Mouse (Mus musculus) liver, embryonic 11.5 days (tissue): ENCODE measurements at regions not wholly inside any gene's neighbourhood (a gene's known extent, or its start where the extent isn't known, plus 50 kb on each side); places are given as distances from the start of the nearest gene placed in this dataset.

Experiments used
- ATAC-seq: fragments of 200-750 bp; cut with Nextera tagmentation; replicated peaks from 2 replicates; pipeline ENCODE4 v1.8.0; 2017; ENCODE audit warnings: moderate number of reproducible peaks, mild to moderate bottlenecking, moderate TSS enrichment, moderate library complexity; ENCODE audit not compliant: low FRiP score
- DNase-seq: peaks from one replicate; pipeline ENCODE4 v3.0.0-alpha.2; 2017; ENCODE audit warnings: low spot score
- H3K27ac ChIP-seq: fragments of 300-500 bp; sonication (generic); 2 replicates; pipeline ENCODE4 v1.5.1; 2014; ENCODE audit warnings: mild to moderate bottlenecking, low read depth, low read length, control low read depth
- H3K27me3 ChIP-seq: fragments of 300-500 bp; sonication (generic); replicated peaks from 2 replicates; pipeline ENCODE4 v1.6.1; 2014; ENCODE audit warnings: low read length, mixed read lengths; ENCODE audit not compliant: control insufficient read depth, insufficient read depth
- H3K36me3 ChIP-seq: fragments of 300-500 bp; sonication (generic); 2 replicates; pipeline ENCODE4 v1.6.1; 2014; ENCODE audit warnings: mild to moderate bottlenecking, low read length, moderate library complexity, mixed read lengths; ENCODE audit not compliant: control insufficient read depth, insufficient read depth
- H3K4me1 ChIP-seq: fragments of 300-500 bp; sonication (generic); replicated peaks from 2 replicates; pipeline ENCODE4 v1.6.1; 2014; ENCODE audit warnings: low read length, mixed read lengths; ENCODE audit not compliant: control insufficient read depth, insufficient read depth
- H3K4me2 ChIP-seq: fragments of 300-500 bp; sonication (generic); 2 replicates; pipeline ENCODE4 v1.6.1; 2014; ENCODE audit warnings: mild to moderate bottlenecking, control low read depth, moderate library complexity
- H3K4me3 ChIP-seq: fragments of 300-500 bp; sonication (generic); 2 replicates; pipeline ENCODE4 v1.5.1; 2014; ENCODE audit warnings: low read depth, low read length, control low read depth
- H3K9ac ChIP-seq: fragments of 300-500 bp; sonication (generic); 2 replicates; pipeline ENCODE4 v1.6.1; 2014; ENCODE audit warnings: low read depth, low read length, control low read depth
- H3K9me3 ChIP-seq: fragments of 300-500 bp; sonication (generic); 2 replicates; pipeline ENCODE4 v1.6.1; 2016; ENCODE audit warnings: low read length, inconsistent platforms, mixed read lengths; ENCODE audit not compliant: control insufficient read depth
- WGBS: fragments of 180-500 bp; shearing (Covaris S2); extraction: QIAGEN DNeasy Blood & Tissue Kit; methylation state at CpG from one replicate; pipeline ENCODE4 v1.1.7; 2014; 5-methylcytosine and 5-hydroxymethylcytosine counted together

DNA sequence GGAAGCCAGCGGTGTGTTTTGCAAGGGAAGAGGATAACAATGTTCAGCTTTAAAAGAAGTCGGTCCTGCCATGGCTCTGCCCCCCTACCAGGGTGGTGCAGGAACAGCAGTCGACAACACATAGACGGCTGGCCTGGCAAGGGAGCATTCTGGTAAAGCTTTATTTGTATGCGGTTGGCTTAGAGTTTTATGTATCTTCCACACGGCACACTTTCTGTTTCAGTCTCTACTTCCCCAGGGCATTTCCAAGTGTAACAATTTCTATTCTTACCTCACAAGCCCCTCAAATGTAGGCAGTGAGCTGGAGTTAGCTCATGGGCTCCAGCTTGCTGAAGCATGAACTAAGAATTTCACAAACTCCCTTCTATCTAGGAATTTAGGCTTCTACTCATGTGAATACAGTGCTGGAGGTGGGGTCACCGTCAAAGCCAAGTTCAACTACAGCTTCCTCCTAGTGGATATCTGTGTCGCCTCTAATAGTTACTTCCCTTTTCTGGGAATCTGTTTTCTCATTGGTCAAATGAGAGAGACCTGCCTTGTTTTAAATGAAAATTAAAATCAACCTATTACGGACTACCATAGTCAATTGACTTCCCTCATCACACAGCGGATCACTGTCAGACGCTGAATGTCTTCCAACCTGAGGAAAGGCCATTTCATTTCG is 190.2 kb upstream of the Dynlrb2 start:
- no peak overlapping the region for H3K4me2 ChIP-seq
- DNase-seq (no peak), ATAC-seq (no peak)
- no peaks in the 10 kb centered on the region for H3K9me3 ChIP-seq
- 80% methylated on average over 12 of the region's 12 CpGs for WGBS
- no peaks in the 10 kb centered on the region for H3K27me3 ChIP-seq
- H3K36me3 ChIP-seq: no peaks in the 10 kb centered on the region
- no peak overlapping the region for H3K27ac ChIP-seq
- H3K4me1 ChIP-seq: no peaks in the 10 kb centered on the region
- H3K4me3 ChIP-seq: no peak overlapping the region
- H3K9ac ChIP-seq: no peak overlapping the region

DNA sequence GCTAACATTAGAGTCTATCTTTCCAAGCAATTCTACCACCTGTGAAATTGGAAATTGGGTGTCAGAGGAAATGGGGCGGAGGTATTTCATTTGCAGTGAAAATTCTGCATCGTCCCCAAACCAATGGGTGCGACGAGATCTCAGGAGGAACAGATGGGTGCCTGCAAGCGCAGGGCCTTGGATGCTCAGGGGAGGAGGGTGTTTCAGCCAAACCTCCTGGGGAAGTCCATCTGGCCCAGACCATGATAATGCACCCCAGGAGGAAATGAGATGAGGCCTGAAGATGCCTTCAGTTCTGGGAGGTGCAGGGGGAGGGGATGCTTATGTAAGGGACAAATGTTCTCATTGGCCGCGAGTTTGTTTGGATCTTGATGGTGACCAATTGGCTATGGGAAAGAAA is 205.9 kb upstream of the Dynlrb2 start:
- no peak overlapping the region for H3K27ac ChIP-seq
- no peaks in the 10 kb centered on the region for H3K36me3 ChIP-seq
- DNase-seq (no peak), ATAC-seq (no peak)
- H3K9ac ChIP-seq: no peak overlapping the region
- no peak overlapping the region for H3K4me2 ChIP-seq
- no peak overlapping the region for H3K4me3 ChIP-seq
- H3K9me3 ChIP-seq: no peaks in the 10 kb centered on the region
- H3K27me3 ChIP-seq: no peaks in the 10 kb centered on the region
- 88% methylated on average over 7 of the region's 7 CpGs for WGBS
- no peaks in the 10 kb centered on the region for H3K4me1 ChIP-seq

GRCm38 (mm10) chr8:116290671-116291245 is 214.0 kb upstream of the Dynlrb2 start:
- Histone ChIP-seq H3K9me3 (no peaks in the 10 kb centered on the region), H3K9ac (no peak overlapping the region), H3K36me3 (no peaks in the 10 kb centered on the region), H3K4me2 (no peak overlapping the region), H3K4me3 (no peak overlapping the region), H3K4me1 (no peaks in the 10 kb centered on the region), H3K27ac (no peak overlapping the region), H3K27me3 (no peaks in the 10 kb centered on the region)
- ATAC-seq: no peak
- DNase-seq: no peak
- WGBS: 73% methylated on average over 6 of the region's 6 CpGs

GRCm38 (mm10) chr8:116289237-116289636 is 215.5 kb upstream of the Dynlrb2 start:
- Histone ChIP-seq H3K36me3 (no peaks in the 10 kb centered on the region), H3K27ac (no peak overlapping the region), H3K9me3 (no peaks in the 10 kb centered on the region), H3K4me1 (no peaks in the 10 kb centered on the region), H3K4me3 (no peak overlapping the region), H3K27me3 (no peaks in the 10 kb centered on the region), H3K4me2 (no peak overlapping the region), H3K9ac (no peak overlapping the region)
- WGBS: 62% methylated on average over 2 of the region's 2 CpGs
- no peak for ATAC-seq
- DNase-seq: no peak

DNA sequence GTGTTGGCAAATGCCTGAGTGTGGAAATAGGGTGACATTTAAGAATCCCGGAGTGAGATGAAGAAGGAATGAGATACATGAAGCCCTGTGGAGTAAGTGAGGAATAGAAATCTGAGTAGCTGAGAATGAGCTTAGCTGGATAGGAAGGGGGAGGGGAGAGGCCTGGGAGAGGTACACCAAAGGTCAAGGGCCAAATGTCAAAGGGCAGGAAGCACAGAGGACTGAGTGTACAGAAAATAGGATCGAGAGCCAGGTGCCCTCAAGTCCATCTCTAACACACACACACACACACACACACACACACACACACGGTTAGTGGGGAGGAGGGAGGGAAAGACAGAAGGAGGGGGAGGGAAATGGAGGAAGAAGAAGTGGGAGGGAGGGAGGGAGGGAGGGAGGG is 220.8 kb upstream of the Dynlrb2 start:
- no peaks in the 10 kb centered on the region for H3K27me3 ChIP-seq
- no peak for DNase-seq

DNA sequence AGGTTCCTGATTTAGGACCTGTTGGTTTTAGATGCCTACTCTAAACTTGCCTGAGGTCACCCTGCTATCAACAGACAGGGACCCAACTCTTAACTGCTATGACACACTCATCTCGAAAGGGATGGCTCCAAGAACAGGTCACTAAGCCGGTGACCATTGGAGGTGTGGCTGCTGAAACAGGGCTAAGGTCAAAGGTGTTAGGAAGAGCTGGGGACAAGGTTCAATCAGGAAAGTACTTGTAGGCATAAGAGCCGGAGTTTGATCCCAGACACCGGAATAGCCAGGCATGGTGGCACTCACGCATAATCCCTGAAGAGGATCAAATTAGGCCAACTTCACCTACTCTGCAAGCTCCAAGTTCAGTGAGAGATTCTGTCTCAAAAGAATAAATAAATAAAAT is 222.4 kb upstream of the Dynlrb2 start:
- Histone ChIP-seq H3K4me3 (no peak overlapping the region), H3K4me2 (no peak overlapping the region), H3K27ac (no peak overlapping the region), H3K4me1 (no peaks in the 10 kb centered on the region), H3K9me3 (no peaks in the 10 kb centered on the region), H3K36me3 (no peaks in the 10 kb centered on the region), H3K9ac (no peak overlapping the region), H3K27me3 (no peaks in the 10 kb centered on the region)
- ATAC-seq (no peak), DNase-seq (no peak)
- 74% methylated on average over 5 of the region's 5 CpGs for WGBS

More for the DNA sequence above, 220.8 kb upstream of the Dynlrb2 start:
- no peak overlapping the region for H3K4me3 ChIP-seq
- no peak for ATAC-seq
- no peaks in the 10 kb centered on the region for H3K36me3 ChIP-seq
- WGBS: 80% methylated on average over 2 of the region's 3 CpGs
- H3K4me2 ChIP-seq: no peak overlapping the region
- H3K4me1 ChIP-seq: no peaks in the 10 kb centered on the region
- no peak overlapping the region for H3K9ac ChIP-seq
- no peaks in the 10 kb centered on the region for H3K9me3 ChIP-seq
- H3K27ac ChIP-seq: no peak overlapping the region

DNA sequence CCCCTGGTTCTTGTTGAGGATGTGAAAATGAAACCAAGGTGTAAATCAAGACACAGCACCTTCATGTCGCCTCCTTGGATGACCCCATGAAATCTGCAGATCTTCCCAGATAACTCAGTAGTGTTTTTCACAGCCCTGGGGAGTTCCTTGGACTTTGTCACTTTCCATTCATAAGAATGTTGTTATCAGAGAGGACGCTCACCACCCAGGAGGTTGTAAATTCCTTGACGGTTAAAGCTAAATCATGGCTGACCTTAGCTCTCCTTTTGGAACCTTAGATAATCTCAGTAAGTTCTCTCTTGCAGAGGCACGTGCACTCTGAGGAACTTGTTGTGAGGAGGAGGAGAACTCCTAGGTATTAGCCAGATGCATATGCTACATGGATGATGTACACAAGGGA is 229.8 kb upstream of the Dynlrb2 start:
- Histone ChIP-seq H3K27ac (no peak overlapping the region), H3K4me2 (no peak overlapping the region), H3K4me1 (no peaks in the 10 kb centered on the region), H3K36me3 (no peaks in the 10 kb centered on the region), H3K27me3 (no peaks in the 10 kb centered on the region), H3K4me3 (no peak overlapping the region), H3K9me3 (no peaks in the 10 kb centered on the region), H3K9ac (no peak overlapping the region)
- no peak for DNase-seq
- WGBS: 31% methylated on average over 4 of the region's 4 CpGs
- ATAC-seq: no peak

DNA sequence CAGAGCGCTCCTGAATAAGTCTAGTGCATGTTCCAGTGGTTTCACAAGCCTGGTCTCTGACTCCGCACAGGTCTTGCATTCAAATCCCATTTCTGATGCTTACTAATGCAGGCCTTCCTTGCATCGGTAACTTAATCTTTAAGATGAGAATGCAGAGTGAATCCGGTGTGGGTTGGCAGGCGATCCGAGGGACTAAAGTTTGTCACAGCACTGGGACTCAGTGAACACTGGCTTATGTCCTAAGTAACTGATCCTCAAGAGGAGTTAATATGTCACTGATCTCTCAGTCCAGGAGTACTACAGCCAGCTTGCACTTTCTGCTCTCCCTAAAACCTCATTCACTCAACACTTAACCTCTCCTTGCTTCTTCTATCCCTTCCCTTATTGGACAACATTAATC is 233.5 kb upstream of the Dynlrb2 start:
- no peak overlapping the region for H3K9ac ChIP-seq

DNA sequence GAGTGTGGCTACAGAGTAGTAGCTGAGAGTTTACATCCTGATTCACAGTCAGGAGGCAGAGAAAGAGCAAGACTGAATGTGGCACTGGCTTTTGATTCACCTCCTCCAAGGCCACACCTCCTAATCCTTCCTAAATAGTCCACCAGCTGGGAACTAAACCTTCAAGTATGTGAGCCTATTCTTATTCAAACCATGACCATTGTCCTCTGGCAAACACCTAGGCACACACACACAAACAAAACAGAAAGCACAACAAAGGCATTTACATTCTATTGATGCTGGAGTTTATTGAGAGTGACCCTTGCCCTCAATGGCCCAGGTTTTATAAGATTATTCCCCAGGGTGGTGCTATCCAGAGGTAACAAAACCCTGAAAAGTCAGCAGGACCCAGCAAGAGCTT is 235.4 kb upstream of the Dynlrb2 start:
- Histone ChIP-seq H3K36me3 (no peaks in the 10 kb centered on the region), H3K27me3 (no peaks in the 10 kb centered on the region), H3K27ac (no peak overlapping the region), H3K4me2 (no peak overlapping the region), H3K4me3 (no peak overlapping the region), H3K4me1 (no peaks in the 10 kb centered on the region), H3K9ac (no peak overlapping the region), H3K9me3 (no peaks in the 10 kb centered on the region)
- DNase-seq (no peak), ATAC-seq (no peak)

More for the DNA sequence above, 233.5 kb upstream of the Dynlrb2 start:
- DNase-seq: no peak
- H3K36me3 ChIP-seq: no peaks in the 10 kb centered on the region
- H3K27me3 ChIP-seq: no peaks in the 10 kb centered on the region
- no peak for ATAC-seq
- no peak overlapping the region for H3K4me3 ChIP-seq
- no peaks in the 10 kb centered on the region for H3K4me1 ChIP-seq
- 88% methylated on average over 6 of the region's 6 CpGs for WGBS
- H3K27ac ChIP-seq: no peak overlapping the region
- no peaks in the 10 kb centered on the region for H3K9me3 ChIP-seq
- H3K4me2 ChIP-seq: no peak overlapping the region
